Mouse (Mus musculus) telencephalon, adult 2 months (tissue): ENCODE data around the gene Kmo.

ENCODE experiments used
- DNase-seq: peaks from one replicate; pipeline ENCODE4 v3.0.0-alpha.2; 2011; ENCODE audit warnings: low read depth, low spot score

The Kmo gene

DNA sequence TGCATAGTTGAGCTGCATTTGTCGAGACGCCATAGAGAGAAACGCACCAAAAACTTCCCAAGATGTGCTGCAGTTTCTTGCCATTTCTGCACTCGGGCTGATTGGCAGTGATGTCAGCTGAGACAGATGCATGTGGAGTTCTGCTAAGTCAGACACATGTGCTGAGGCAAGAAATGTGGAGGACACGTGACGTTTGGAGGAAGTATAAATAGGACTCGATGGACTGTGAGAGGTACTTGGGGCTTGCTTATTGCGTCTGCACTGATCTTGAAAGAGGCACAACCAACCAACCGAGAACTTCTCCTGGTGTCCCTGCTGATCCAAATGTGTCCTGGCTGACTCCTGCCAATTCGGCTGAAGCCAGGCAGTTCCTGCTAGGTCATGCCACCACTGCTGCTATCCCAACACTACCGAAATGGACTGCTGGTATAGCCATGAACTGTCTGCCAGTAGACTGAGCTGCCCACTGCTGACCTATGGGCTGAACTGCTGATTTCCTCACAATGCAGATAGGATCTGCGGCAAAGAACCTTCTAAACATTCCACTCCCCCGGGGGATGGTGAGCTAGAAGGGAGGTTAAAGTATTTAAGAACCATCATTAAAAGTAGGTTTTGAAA lies at the start of gene Kmo:
TSS of gene Kmo (plus strand) at position 568 of the 618 bp plus-strand sequence.
- no peak for DNase-seq

DNA sequence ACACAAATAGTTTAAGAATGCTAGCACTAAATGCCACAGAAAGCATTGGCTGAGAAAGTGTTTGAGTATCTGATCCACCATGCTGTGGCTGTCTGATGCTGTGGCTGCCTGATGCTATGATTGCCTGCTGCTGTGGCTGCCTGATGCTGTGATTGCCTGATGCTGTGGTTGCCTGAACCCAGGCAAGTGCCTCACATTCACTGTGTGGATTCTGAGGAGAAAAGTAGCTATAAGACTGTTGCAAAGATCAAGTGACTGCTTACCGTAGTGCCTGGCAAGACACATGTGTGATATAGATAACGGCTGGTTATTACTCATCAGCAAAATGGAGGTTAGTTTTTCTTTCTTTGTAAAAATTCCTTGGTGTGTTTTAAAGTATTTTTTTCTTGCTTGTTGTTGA lies 46.1 kb upstream of the Kmo start:
- no peak for DNase-seq

DNA sequence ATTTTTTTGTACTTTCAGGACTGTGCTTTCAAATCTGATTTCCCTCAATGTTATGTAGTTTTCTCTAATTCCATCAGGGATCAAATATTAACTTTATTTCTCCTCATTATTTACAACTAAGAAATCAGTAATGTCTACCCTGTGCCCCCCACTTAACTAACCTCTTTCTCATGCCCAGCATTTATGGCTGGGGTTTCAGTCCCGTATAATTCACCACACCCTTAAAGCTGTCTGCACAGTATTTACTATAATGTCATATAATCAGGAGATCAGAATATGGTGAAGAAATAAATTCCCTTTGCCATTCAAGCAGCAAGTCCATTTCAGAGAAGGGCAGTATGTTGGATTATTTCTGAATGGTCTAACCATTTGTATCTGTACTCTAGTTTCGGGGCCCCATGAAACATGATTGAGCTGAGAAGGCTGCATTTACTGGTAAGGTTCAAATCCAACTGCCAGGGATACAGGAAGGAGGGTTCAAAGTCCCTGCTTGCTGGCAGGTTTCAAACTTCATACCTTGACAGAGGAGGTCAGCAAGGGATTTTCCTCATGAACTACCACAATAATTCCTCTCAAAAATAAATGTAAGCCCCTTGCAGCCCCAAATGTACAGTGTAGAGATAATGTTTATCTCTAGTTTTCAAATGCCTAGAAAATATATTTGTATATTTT lies 41.6 kb upstream of the Kmo start:
- no peak for DNase-seq

DNA sequence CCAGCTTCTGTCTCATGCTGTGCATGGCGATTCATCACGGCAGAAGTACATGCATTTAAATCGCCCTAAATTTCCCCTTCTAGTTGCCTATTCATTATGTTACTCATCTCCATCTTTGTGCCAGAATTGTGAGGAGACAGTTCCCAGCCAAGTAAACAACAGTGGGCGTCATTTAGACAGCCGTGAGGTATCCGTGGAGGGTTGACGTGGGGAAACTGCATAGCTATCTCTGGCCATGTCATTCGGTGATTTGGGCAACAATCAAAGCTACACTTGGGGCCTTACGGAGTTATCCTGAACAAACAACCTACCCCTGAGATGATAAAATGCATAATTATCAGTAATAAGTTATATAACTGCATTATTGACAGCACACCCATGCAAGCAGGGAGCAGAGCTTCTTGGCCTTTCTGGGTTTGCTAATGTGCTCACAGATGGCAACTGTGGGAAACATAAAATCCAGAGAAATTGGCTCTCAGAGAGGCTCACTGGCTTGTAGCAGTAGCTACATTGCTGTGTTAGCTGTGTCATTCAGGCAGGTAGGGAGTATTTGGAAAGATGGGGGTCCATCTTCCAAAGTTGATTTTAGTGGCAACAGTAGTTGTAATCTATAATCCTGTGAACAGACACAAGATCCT lies 40.5 kb upstream of the Kmo start:
- DNase-seq = peak; percentile 48

DNA sequence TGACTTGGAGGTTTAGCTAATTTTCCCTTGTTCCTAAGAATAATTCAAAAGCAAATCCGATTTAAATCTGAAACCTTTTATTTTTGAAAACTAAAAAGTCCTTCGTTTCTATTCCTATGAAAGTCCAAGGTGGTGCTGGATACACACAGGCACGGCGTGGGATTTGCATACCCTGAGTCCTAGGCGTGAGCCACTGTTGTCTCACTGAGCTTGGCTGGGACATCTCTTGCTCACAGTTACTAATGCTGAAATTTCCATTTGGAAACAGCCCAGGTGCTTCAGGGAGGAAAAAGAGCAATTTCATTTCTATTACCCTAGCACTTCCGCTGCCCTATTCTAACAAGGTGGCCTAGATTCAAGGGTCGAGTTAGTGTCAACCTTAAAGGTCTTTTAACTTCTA lies 39.8 kb upstream of the Kmo start:
- peak; percentile 11 for DNase-seq

DNA sequence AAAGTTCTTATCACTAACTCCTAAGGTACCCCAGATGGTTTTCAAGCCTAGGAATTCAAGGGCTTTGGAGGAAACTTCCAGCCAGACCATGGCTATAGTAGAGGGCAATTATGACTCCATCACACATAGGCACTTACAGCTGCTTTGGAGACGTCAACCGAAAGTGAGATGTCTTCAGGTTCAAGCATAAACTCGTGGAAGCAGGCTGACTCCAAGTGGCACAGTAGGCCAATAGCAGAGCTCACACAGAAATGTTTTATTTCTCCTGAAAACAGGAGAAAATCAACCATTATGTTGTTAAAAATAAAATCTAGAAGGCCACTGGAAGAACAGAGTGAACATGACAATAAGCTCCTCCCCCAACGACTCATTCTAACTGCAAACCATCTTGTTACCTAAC lies 37.4 kb upstream of the Kmo start:
- no peak for DNase-seq

DNA sequence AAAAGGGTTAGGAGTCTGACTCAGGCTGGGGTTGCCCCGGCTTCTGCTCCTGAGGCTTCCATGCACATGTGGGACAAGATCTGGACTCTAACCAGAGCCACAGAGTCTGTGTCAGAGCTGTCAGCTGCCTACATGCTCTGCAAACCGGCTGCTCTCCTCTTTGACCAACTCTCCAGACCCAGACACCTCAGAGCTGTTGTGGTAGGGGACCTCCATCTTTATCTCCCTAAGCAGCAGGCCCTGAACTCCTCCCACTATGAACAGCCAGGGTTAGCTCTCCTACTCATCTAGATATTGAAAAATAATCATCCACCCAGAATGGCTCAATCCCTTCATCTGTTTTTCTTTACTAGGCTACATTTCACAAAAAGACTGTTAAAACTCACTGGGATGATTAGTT lies 34.9 kb upstream of the Kmo start:
- no peak for DNase-seq

DNA sequence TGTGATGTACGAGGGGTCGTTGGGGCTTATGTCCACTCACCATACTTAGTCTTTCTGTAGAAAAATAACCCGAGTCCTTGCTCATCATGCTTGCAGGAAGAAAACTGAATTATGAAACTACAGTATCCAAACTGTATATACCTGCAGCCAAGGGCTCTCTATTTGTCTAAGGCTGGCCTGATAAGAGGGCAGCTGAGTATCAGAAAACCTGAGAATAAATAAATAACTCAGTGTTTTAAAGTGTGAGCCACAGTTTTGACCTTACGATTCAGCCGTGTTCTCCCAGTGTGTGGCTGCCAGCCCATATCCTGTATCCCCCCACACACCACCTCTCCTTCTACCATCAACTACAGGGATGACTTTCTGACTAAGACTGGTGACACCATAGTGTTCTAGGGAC lies 33.5 kb upstream of the Kmo start:
- DNase-seq = no peak

DNA sequence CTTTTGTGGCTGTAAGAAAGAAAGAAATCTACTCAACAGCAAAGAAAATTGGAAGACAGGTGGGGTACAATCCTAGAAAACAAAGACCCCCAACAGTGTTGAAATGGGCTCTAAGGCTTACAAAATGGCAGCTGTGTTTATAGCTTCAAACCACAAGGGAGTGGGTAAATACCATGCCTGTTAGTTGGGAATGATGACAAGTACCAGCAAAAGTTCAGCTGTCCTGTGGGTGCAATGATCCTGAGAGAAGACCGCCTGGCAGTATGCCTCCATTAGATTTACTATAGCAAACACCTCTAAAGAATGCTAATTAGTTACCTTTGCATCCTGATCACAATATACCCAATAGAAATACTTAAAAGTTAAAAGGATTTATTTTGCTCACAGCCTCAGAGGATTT lies 27.3 kb upstream of the Kmo start:
- DNase-seq = no peak

DNA sequence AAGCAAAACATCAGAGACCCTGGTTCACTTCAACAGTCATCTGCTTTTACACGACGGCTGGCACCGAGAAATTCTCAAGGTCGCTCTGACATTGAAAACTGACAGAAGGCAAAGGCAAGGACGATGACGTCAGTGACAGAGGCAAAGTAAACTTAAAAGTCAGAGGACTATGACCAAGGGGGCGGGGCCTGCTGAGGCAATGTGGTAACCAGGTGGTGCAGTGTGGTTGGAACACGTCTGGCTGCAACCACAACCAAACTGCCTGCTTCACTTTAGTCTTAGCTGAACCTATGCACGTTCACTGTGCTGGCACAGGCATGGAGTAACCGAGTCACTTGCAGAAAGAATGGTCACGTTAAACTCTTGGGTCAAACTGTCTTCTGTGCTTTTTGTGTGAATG lies 17.9 kb upstream of the Kmo start:
- DNase-seq = no peak

DNA sequence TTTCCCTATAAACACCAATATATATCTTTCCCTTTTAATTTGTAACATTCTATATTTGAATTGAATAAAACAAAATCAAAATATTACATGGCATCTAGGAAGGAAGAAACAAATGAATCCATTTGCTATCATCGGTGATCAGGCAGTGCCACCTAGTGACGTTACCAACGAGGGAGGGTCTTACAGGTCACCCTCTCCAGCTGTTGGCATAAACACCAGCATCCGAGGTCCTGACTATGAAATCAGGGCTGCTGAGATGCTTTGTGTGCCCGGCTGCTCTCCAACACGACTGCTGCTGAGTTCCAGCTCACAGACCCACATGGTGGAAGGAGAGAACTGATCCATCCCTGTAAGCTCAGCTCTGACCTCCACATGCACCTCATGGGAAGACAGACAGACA lies 16.8 kb upstream of the Kmo start:
- DNase-seq = no peak

DNA sequence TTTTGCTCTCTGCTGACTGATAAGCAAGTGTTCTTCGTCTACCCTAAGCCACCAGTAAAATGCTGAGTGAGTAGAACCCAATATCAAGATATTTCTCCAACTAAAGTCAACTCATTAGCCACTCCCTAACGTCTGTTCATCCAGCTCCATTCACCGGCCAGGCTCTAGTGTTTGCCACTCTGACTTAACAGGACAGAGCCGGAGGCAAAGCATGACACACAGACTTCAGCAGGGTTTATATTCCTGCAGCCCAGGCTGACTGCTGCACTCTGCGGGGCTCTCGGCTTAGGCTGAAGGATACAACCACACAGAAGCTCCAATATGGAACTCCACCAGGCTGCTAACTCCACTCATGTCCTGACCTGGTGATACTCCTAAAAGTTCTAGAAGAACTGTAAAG lies 12.9 kb upstream of the Kmo start:
- no peak for DNase-seq

DNA sequence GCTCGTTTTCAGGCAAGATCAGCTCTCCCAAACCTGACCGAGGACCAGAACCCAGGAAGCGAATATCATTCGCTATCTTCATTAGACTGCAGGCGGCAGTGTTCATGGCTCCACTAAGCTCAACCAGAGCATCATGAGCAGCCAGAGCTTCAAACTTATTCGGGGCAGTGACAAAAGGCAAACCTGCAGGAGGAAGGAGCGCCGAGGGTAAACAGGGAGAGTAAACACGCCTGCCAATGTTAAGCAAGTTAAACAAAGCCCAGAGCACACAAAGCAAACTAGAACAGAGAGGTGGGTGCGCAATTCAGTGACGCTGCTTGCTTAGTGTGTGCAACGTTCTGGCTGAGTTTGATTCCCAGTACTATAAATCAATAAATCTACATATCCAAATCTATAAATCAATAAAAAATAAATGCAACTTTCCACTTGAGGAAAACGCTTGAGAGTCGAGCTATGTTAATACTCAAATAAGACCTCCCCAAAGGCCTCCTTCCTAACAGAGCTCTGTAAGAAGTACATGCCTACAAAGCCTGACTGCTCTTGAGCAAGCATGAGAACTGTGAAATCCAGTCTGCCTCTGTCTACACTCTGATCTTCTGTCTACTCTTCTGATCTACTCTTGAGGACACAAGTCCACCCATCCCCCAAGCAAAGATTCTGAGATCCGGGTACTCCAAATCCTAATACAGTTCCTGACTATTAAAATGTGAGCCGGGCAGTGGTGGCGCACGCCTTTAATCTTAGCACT lies 12.2 kb upstream of the Kmo start:
- DNase-seq = no peak

DNA sequence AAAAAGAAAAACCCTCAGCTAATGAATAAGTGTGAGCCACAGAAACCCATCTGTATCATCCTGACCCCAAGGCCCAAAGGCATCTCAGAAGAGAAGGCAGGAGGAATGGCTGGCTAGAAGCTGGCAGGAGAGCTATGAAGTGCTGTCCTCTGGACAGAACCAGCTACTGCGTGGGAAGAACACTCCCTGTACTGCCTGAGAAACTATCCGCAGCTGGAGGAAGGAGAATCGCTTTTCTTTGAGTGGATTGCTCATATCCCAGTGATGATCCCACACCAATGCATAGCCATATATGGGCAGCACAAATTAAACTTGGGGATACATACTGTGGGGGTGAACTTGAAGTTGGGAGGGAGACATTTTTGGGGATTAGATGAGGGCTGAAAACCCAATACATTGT lies 11.5 kb upstream of the Kmo start:
- DNase-seq = no peak

DNA sequence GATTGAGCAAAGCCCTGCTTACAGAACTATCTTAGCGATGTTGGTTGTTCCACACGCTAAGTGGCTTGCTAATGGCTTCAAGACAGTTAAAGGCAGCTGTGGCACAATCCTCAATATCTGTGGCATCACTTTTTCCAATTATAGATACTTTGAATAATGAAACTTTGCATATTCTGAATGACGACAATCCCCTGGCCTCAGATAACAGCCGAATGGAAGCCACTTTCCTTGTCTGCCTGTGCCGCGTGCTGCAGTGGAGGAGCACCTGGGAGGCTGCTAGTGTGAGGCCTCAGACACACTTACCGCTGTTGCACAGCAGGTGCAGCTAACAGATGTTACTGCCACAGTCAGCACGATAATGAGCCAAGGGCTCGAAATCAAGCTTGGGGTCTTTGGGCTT lies 5.2 kb upstream of the Kmo start:
- DNase-seq = no peak

DNA sequence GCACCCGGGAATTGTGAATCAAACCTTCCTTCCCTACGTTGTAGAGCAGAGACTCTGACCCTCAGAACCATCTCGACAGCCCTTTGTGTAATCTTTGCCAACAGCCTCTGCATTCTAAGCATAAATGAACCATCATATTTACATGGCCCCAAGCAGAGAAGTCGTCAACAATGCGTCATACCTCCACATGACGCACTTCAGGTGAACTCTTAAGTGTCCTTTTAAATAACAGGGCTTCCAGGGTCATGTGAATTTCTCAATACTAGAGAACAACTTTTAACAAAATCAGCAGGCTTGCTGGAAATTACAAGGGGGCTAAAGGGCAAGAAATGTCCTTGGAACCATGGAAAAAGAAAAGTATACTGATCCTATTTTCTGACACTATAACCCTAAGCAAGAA lies 3.5 kb downstream of the Kmo start:
- DNase-seq = no peak

DNA sequence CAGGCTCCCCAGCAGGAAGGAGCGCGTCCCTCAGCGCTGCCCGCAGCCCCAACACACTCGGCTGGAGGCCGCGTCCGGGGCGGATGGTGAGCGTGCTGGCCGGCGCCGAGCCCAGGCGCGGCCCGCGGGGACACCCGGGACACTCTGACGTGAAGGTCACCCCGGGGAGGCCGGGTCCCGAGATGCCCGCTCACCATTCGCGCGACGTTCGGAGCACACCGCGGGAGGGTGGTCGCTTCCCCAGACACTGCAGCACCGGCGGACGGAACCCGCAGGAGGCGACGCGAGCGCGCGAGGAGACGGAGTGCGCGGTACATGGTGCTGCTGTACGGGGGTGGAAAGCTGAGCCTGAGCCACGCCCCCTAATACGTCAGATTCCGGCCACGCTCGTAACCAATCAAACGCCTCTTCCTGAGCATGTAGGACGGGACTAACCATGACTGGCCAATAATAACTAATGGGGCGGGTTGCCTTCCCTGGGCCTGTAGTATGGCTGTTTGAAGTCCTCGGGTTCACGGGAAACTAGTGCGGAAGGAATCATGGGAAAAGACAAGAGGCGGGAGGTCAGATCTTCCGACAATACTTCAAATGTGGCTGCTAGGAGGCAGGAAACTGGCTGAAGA lies 5.2 kb downstream of the Kmo start, which contains the start of gene Fh1:
TSS of gene Fh1 (minus strand) at position 379 of the 623 bp plus-strand sequence.
- peak; percentile 99 for DNase-seq

DNA sequence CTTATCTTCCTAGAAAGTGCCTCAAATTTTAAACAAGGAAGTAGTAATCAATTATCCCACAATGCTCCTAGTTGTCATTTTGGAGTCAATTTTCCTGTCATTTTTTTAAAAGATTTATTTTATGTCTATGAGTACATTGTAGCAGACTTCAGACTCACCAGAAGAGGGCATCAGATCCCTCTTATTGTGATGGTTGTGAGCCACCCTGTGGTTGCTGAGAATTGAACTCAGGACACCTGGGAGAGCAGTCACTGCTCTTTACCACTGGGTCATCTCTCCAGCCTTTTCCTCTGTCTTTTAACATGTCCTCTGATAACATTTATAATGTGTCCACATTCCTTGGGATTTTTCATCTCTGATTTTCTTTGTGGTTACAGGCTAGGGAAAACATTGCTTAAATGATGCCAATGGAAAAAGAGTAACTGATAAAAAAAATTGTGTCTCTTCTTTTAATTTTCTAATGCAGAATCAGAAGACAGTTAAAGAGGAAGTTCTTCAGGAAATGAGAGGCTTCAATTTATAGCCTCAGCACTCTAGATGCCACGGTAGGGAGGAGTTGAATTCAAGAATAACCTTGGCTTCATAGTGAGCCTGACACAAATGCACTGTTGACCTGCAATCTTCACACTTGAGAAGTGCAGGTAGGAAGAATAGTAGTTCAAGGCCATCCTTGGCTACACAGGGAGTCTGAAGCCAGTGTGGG lies 6.0 kb downstream of the Kmo start:
- peak; percentile 36 for DNase-seq

DNA sequence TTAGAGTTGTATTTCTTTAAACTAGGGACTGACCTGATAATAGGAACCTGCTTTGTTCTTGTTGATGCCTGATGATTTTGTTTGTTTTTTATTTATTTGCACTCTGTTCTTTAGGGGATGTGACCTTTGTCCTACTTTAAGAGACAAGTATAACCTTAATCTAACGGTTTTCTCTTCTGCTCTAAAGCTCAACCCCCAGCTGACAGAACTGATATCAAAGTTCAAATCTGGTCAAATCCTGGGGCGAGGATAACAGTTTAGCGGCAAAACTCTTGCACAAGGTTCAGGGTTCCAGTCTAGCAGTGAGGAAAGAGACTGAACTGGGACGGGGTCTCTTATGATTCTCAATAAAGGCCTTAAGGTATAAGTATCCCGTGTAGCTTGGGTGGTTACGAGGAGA lies 9.1 kb downstream of the Kmo start:
- no peak for DNase-seq

DNA sequence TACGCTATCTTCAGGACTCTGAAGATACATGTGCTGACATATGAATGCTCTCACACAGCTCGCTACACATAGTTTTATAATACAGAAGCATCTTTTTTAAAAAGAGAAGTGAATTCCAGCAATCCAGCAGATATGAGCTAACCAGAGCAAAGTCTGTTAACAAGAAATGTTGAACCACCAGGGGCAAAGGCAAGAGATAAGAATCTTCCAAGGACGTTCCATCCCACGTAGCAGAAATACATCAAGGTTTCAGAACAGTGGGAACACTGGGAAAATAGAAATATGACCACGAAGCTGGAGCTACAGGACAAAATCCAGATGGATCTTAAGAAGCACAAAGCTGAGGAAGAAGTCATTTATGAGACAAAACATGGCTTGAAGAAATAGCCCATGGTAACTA lies 10.2 kb downstream of the Kmo start:
- no peak for DNase-seq

DNA sequence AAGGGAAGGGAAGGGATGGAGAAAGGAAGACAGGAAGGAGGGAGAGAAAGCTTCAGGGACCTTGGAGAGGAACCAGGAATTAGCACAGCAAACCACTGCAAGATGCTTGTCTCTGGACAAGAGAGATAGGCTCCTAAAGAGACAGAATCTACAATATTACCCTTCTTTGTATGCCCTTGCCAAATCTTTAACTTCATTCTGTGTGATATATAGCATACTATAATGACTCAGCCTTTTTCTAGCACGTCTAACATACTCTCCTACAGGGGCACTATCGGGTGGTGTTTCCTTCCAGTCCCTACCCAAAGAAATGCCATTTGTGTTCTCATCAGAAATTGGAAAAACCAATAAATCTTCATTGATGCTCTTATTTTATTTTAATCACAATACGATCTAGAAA lies 10.9 kb downstream of the Kmo start:
- DNase-seq = no peak
